In the genomic region with DNA sequence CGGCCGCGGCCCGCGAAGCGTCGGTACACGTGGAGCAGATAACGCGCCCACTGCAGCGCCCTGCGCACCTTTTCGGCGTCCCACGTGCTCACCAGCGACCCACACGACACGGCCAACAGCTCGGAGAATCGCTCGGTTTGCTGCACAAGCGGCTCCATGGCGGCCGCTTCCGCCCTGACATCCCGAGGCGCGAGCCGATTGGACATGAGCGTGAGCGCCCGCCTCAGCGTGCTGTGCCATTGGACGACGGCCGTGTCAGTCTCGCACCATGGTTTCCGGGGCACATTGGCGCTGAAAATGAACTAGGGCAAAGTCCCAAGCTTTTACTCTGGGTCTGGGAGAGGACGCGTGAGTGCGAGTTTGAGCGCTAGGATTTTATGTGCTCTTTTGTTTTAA, we compare ENCODE assay signal across 8 mouse cellular contexts. TPM values are rescaled to one million over a fixed set of nuclear protein-coding genes. Genes with fewer than 3 reads are reported as not detected.
DNase-seq lines count a peak whose midpoint lies in the region; ATAC-seq and TF ChIP-seq lines count a peak whose summit lies in the region.

TSS of gene Fancf (minus strand) at position 171 of the 396 bp plus-strand sequence.

- no peaks in the 10 kb centered on the region for H3K36me3 ChIP-seq in hindbrain, postnatal 0 days (ENCODE audit: insufficient read depth, low read length)

- peak within 1 kb of the TSS; percentile 87 for H3K4me2 ChIP-seq in hindbrain, postnatal 0 days (ENCODE audit: low read depth, low read length)

- H3K27me3 ChIP-seq in hindbrain, postnatal 0 days (ENCODE audit: insufficient read depth, low read length): no peaks in the 10 kb centered on the region

- peaks cover 10% of the 10 kb centered on the region for H3K4me1 ChIP-seq in hindbrain, postnatal 0 days (ENCODE audit: insufficient read depth, low read length)

- peak within 1 kb of the TSS; percentile 95 for H3K4me3 ChIP-seq in gastrocnemius, adult 2 months
- peak within 1 kb of the TSS; percentile 75 for H3K4me3 ChIP-seq in hindbrain, postnatal 0 days (ENCODE audit: low read length)
- H3K4me3 ChIP-seq in left cerebral cortex, adult 2 months: peak within 1 kb of the TSS; percentile 95

- H3K9ac ChIP-seq in hindbrain, postnatal 0 days (replicated peaks; ENCODE audit: low read length): peak within 1 kb of the TSS; percentile 81

- WGBS in hindbrain, postnatal 0 days: under 1% methylated on average over 43 of the region's 43 CpGs

- H3K27ac ChIP-seq in gastrocnemius, adult 2 months: peak within 1 kb of the TSS; percentile 97
- peak within 1 kb of the TSS; percentile 99 for H3K27ac ChIP-seq in hindbrain, postnatal 0 days
- peak within 1 kb of the TSS; percentile 98 for H3K27ac ChIP-seq in left cerebral cortex, adult 2 months

- intact Hi-C loops in gastrocnemius, adult 2 months (cut with DNase I): no loop called here
- intact Hi-C loops in left cerebral cortex, adult 2 months (cut with DNase I): loop anchor here (5.0 kb wide), 2 partner anchors 115 to 240 kb away; partner anchors contain the start of gene Slc17a6

- H3K9me3 ChIP-seq in hindbrain, postnatal 0 days (ENCODE audit: low read length): no peaks in the 10 kb centered on the region

- DNase-seq in ZHBTc4 (ENCODE audit: low read depth, low spot score): peak; percentile 97
- DNase-seq in gastrocnemius, adult 2 months: peak; percentile 98
- peak; percentile 98 for DNase-seq in hindbrain, postnatal 0 days (ENCODE audit: low spot score)
- peak; percentile 98 to 99 for DNase-seq in left cerebral cortex, adult 2 months (ENCODE audit: extremely low spot score in 1 of 2, low spot score in 2 of 2)
- DNase-seq in right cerebral cortex, adult 2 months (ENCODE audit: low spot score in 2 of 2): peak; percentile 99 to 100
- DNase-seq in urinary bladder, postnatal 14 days (ENCODE audit: low spot score): peak; percentile 97

- ATAC-seq in common myeloid progenitor, adult 5-6 weeks (replicated peaks; ENCODE audit: low read depth, poor library complexity, severe bottlenecking): peak; percentile 95
- peak; percentile 99 for ATAC-seq in hindbrain, postnatal 0 days
- ATAC-seq in megakaryocyte, adult 5-6 weeks (ENCODE audit: poor library complexity, severe bottlenecking): peak; percentile 96

- no peak for TF ChIP-seq CTCF in gastrocnemius, adult 2 months (IDR thresholded peaks at IDR 0.05)
- TF ChIP-seq CTCF in hindbrain, postnatal 0 days (IDR thresholded peaks at IDR 0.05; ENCODE audit: low read depth): no peak
- TF ChIP-seq CTCF in left cerebral cortex, adult 2 months (IDR thresholded peaks at IDR 0.05): no peak

RNA-seq across cellular contexts. Expression of gene Fancf, which starts in this region (rescaled TPM):
- 5.7 and 12.6 TPM in 2 replicates for total RNA-seq in common myeloid progenitor, adult 5-6 weeks (2017)
- 1 to 10 TPM; 1.5 TPM for total RNA-seq in gastrocnemius, adult 2 months (2021)
- 12.8 and 22.6 TPM in 2 replicates for total RNA-seq in hindbrain, postnatal 0 days (2014; rRNA removed)
- 7.1 and 7.9 TPM in 2 replicates for polyA plus RNA-seq in hindbrain, postnatal 0 days (2015; fragmentation: Nextera tagmentation; extraction: Ambion mirVana)
- total RNA-seq in left cerebral cortex, adult 2 months (2021): 1 to 10 TPM; 3.8 to 5.7 TPM
- 7.5 and 8.9 TPM in 2 replicates for total RNA-seq in megakaryocyte, adult 5-6 weeks (2015)
- 4.1 and 6.3 TPM in 2 replicates for total RNA-seq in megakaryocyte, adult 5-6 weeks (2017)

Comparison
In these comparisons a context has a peak if more than half of its experiments do, and no peak if none do; other contexts are left out.
1. Peak in every context shown above with its lines: DNase-seq, ATAC-seq, H3K4me3 ChIP-seq and H3K27ac ChIP-seq.